Mouse (Mus musculus): Measurements from ENCODE around the gene Carmil1. TPM values are rescaled to one million over a fixed set of nuclear protein-coding genes. Genes with fewer than 3 reads are reported as not detected.
A peak's percentile ranks its signal among the peaks of the same experiment; 100 is the strongest.

The Carmil1 gene
- polyA plus RNA-seq, 1 experiment: 2.6 TPM

GRCm38 (mm10) chr13:24062770-24063169 lies 217.8 kb downstream of the Carmil1 start:
- Histone ChIP-seq H3K79me2 (ENCODE audit: control insufficient read depth, insufficient read depth) (no peaks in the 10 kb centered on the region), H3K4me3 (no peak overlapping the region), H3K27me3 (ENCODE audit: control insufficient read depth, insufficient read depth, insufficient read length) (no peaks in the 10 kb centered on the region), H3K36me3 (ENCODE audit: control insufficient read depth, insufficient read depth) (no peaks in the 10 kb centered on the region), H3K4me2 (ENCODE audit: low read depth) (no peak overlapping the region), H3ac (ENCODE audit: control insufficient read depth, insufficient read length) (no peak overlapping the region)
- TF ChIP-seq REST (IDR thresholded peaks at IDR 0.05; ENCODE audit: insufficient read depth, insufficient read length) (no peak), TCF3 (IDR thresholded peaks at IDR 0.05; ENCODE audit: insufficient read length, low read depth) (no peak), E2F4 (IDR thresholded peaks at IDR 0.05; ENCODE audit: insufficient read depth) (no peak), CEBPB (IDR thresholded peaks at IDR 0.05; ENCODE audit: insufficient read depth, poor library complexity, severe bottlenecking) (no peak), MYOD1 (IDR thresholded peaks at IDR 0.05; ENCODE audit: control insufficient read depth in 1 of 3, insufficient read length in 2 of 3, low read depth in 2 of 3) (no peak), USF1 (IDR thresholded peaks at IDR 0.05; ENCODE audit: low read depth) (no peak)

DNA sequence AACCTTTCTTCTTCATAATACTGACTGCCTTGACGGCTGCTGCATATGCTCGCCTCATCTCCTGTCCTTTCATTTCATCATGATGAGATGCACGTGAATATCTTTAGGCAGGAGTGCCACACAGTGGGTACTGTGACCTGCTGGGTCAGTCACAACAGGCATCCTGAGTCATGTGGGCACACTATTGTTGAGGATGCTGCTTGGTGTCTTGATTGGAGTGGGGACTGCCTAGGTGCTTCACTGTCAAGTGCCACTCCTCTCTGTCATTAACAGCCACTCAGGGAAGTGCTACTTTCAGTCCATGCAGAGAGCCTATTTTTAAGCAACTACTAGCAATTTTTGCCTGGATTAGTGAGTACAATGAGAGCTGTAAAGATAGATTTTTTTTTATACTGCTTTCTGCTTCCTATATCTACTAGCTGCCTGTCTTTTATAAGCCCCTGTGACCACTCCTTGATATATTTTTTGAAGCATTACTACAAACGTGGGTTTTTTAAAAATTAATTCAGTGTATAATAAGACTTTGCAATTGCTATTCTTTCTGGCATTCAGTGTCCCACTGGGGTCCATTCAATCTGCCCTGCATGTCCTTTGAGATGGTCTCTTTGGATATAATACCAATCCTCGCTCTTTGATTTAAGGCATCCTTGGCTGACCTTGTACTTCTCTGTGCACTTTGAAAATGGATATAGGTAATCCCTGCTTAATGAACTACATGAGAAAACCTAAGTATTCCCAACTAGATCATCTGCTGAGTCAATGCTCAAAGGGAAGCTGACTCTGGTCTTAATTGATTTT lies 225.3 kb downstream of the Carmil1 start:
- TF ChIP-seq POLR2A (IDR thresholded peaks at IDR 0.05; ENCODE audit: insufficient read length, low read depth): no peak
- Histone ChIP-seq H3K36me3 (ENCODE audit: control insufficient read depth, insufficient read depth) (no peaks in the 10 kb centered on the region), H3K79me2 (ENCODE audit: control insufficient read depth, insufficient read depth) (no peaks in the 10 kb centered on the region)

DNA sequence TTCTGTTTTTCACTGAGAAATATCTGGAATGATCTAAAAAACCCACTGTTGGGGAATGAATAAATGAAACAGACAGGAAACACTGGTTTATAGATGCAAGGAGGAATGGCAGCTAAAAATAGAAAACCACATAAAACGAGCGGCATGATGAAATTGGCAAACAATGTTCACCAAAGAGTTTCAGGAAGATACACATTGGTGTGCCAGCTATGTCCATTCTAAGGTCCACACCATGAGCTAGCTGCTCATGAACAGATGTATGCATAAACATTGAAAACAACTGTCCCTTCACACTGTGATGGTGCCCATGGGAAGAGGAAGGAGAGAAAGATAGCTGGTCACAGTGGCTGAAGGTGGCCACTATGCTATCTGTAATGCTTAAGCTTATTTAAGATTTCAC lies 229.1 kb downstream of the Carmil1 start:
- Histone ChIP-seq H3K4me3 (no peak overlapping the region), H3K79me2 (ENCODE audit: control insufficient read depth, insufficient read depth) (no peaks in the 10 kb centered on the region), H3ac (ENCODE audit: control insufficient read depth, insufficient read length) (no peak overlapping the region), H3K36me3 (ENCODE audit: control insufficient read depth, insufficient read depth) (no peaks in the 10 kb centered on the region), H3K27me3 (ENCODE audit: control insufficient read depth, insufficient read depth, insufficient read length) (no peaks in the 10 kb centered on the region), H3K4me2 (ENCODE audit: low read depth) (no peak overlapping the region)
- TF ChIP-seq MYOG (IDR thresholded peaks at IDR 0.05; ENCODE audit: control insufficient read depth in 1 of 3, insufficient read depth in 1 of 3, insufficient read length in 2 of 3, low read depth in 2 of 3) (no peak), CEBPB (IDR thresholded peaks at IDR 0.05; ENCODE audit: insufficient read depth, poor library complexity, severe bottlenecking) (0 out of 2 replicates have a peak, but pooled peaks have one; percentile 17)

More for the DNA sequence above, 225.3 kb downstream of the Carmil1 start:
- Histone ChIP-seq H3K4me3 (no peak overlapping the region), H3ac (ENCODE audit: control insufficient read depth, insufficient read length) (no peak overlapping the region), H3K27me3 (ENCODE audit: control insufficient read depth, insufficient read depth, insufficient read length) (no peaks in the 10 kb centered on the region), H3K4me2 (ENCODE audit: low read depth) (no peak overlapping the region)

GRCm38 (mm10) chr13:24050330-24050729 lies 230.3 kb downstream of the Carmil1 start:
- Histone ChIP-seq H3ac (ENCODE audit: control insufficient read depth, insufficient read length) (no peak overlapping the region), H3K36me3 (ENCODE audit: control insufficient read depth, insufficient read depth) (no peaks in the 10 kb centered on the region)
- TF ChIP-seq POLR2AphosphoS2 (IDR thresholded peaks at IDR 0.05; ENCODE audit: insufficient read length, low read depth): no peak
- no peak for TF ChIP-seq E2F4 (IDR thresholded peaks at IDR 0.05; ENCODE audit: insufficient read depth)
- no peak for TF ChIP-seq TCF3 (IDR thresholded peaks at IDR 0.05; ENCODE audit: insufficient read length, low read depth)
- no peak for TF ChIP-seq MAX (IDR thresholded peaks at IDR 0.05; ENCODE audit: low read depth)
- no peak for TF ChIP-seq SRF (IDR thresholded peaks at IDR 0.05; ENCODE audit: control insufficient read depth, insufficient read length, low read depth)
- TF ChIP-seq POLR2A (IDR thresholded peaks at IDR 0.05; ENCODE audit: insufficient read length, low read depth): no peak
- TF ChIP-seq REST (IDR thresholded peaks at IDR 0.05; ENCODE audit: insufficient read depth, insufficient read length): no peak
- no peak for TF ChIP-seq TCF12 (IDR thresholded peaks at IDR 0.05; ENCODE audit: insufficient read depth, poor library complexity, severe bottlenecking)
- TF ChIP-seq CEBPB (IDR thresholded peaks at IDR 0.05; ENCODE audit: insufficient read depth, poor library complexity, severe bottlenecking): no peak
- TF ChIP-seq MYOG (IDR thresholded peaks at IDR 0.05; ENCODE audit: control insufficient read depth in 1 of 3, insufficient read depth in 1 of 3, insufficient read length in 2 of 3, low read depth in 2 of 3): no peak
- no peak for TF ChIP-seq USF1 (IDR thresholded peaks at IDR 0.05; ENCODE audit: low read depth)
- TF ChIP-seq MYOD1 (IDR thresholded peaks at IDR 0.05; ENCODE audit: control insufficient read depth in 1 of 3, insufficient read length in 2 of 3, low read depth in 2 of 3): no peak

DNA sequence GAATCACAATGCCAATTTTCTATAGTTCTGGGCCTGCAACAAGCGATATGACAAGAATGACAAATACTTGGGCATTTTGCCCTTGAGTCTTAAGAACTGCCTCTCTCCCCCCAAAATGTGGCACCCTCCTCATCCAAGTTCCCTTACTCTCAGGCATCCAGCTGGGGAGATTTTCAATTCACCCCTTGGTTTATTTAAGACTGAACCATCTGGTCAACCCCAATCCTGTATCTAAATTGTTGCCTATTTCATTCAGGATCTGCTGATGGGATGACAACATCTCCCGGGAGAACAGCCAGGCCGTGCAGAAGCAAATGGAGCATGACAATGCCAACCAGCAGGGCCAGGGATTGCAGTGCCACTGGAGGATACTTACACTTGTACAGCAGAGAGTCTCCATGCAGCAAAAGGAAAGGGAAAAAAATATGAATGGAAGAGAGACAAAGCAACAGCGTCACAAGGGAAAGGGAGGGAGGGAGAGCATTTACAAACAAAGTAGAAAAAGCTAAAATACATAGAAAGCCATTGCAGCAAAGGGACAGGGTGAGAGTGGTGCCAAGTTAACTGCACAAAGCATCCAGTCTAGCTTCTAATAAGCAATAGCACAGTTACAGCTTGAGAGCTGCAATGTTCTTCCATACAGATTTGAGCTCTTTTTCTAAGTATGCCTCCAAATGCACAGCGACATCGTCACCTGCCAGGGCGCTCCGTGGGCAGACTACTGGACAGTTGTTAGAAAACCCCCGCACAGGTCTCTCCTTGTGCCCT lies 231.1 kb downstream of the Carmil1 start:
- H3K36me3 ChIP-seq (ENCODE audit: control insufficient read depth, insufficient read depth): no peaks in the 10 kb centered on the region
- TF ChIP-seq REST (IDR thresholded peaks at IDR 0.05; ENCODE audit: insufficient read depth, insufficient read length) (no peak), MYOD1 (IDR thresholded peaks at IDR 0.05; ENCODE audit: control insufficient read depth in 1 of 3, insufficient read length in 2 of 3, low read depth in 2 of 3) (no peak), CEBPB (IDR thresholded peaks at IDR 0.05; ENCODE audit: insufficient read depth, poor library complexity, severe bottlenecking) (no peak), USF1 (IDR thresholded peaks at IDR 0.05; ENCODE audit: low read depth) (no peak), MYOG (IDR thresholded peaks at IDR 0.05; ENCODE audit: control insufficient read depth in 1 of 3, insufficient read depth in 1 of 3, insufficient read length in 2 of 3, low read depth in 2 of 3) (no peak), POLR2A (IDR thresholded peaks at IDR 0.05; ENCODE audit: insufficient read length, low read depth) (no peak), SRF (IDR thresholded peaks at IDR 0.05; ENCODE audit: control insufficient read depth, insufficient read length, low read depth) (no peak), TCF12 (IDR thresholded peaks at IDR 0.05; ENCODE audit: insufficient read depth, poor library complexity, severe bottlenecking) (no peak), MAX (IDR thresholded peaks at IDR 0.05; ENCODE audit: low read depth) (no peak), E2F4 (IDR thresholded peaks at IDR 0.05; ENCODE audit: insufficient read depth) (no peak), TCF3 (IDR thresholded peaks at IDR 0.05; ENCODE audit: insufficient read length, low read depth) (no peak), POLR2AphosphoS2 (IDR thresholded peaks at IDR 0.05; ENCODE audit: insufficient read length, low read depth) (no peak)
- H3ac ChIP-seq (ENCODE audit: control insufficient read depth, insufficient read length): no peak overlapping the region
- H3K79me2 ChIP-seq (ENCODE audit: control insufficient read depth, insufficient read depth): no peaks in the 10 kb centered on the region
- H3K4me3 ChIP-seq: no peak overlapping the region
- H3K4me2 ChIP-seq (ENCODE audit: low read depth): no peak overlapping the region
- no peaks in the 10 kb centered on the region for H3K27me3 ChIP-seq (ENCODE audit: control insufficient read depth, insufficient read depth, insufficient read length)

More at GRCm38 (mm10) chr13:24050330-24050729, 230.3 kb downstream of the Carmil1 start:
- Histone ChIP-seq H3K79me2 (ENCODE audit: control insufficient read depth, insufficient read depth) (no peaks in the 10 kb centered on the region), H3K27me3 (ENCODE audit: control insufficient read depth, insufficient read depth, insufficient read length) (no peaks in the 10 kb centered on the region), H3K4me3 (no peak overlapping the region), H3K4me2 (ENCODE audit: low read depth) (no peak overlapping the region)

All from myocyte (in vitro differentiated cells).